Mouse (Mus musculus) granulocyte monocyte progenitor cell, adult 5-6 weeks (primary cell): Measurements from ENCODE around the gene Rufy1. TPM values are rescaled to one million over a fixed set of nuclear protein-coding genes. Genes with fewer than 3 reads are reported as not detected.
A peak's percentile ranks its signal among the peaks of the same experiment; 100 is the strongest.
"Not testable (repeated sequence)": the region's sequence is repeated elsewhere in the genome, so short reads cannot be mapped to it uniquely, and the experiment has no call there.

Experiments used
- ATAC-seq: replicated peaks from 2 replicates; pipeline ENCODE4 v1.8.0; 2016; ENCODE audit warnings: mild to moderate bottlenecking, moderate TSS enrichment, inconsistent platforms; ENCODE audit not compliant: poor library complexity, severe bottlenecking
- total RNA-seq, 2 experiments: library from RNA; stranded (forward) in 1 of 2; stranded (reverse) in 1 of 2; fragments of 200-712, 200-1000 nt in 1 of 2; fragments of >200 nt in 1 of 2; fragmentation: Nextera tagmentation in 1 of 2; gene quantifications; 2 replicates each; pipeline ENCODE4 v1.2.3; 2014 to 2017

The Rufy1 gene
- total RNA-seq, 2 experiments from 2014 or later: 34.6 to 42.1 TPM

GRCm38 (mm10) chr11:50387697-50388096, 43.2 kb downstream of the Rufy1 start:
- 0 out of 2 replicates have a peak, but pooled peaks have one; percentile 7 for ATAC-seq

DNA sequence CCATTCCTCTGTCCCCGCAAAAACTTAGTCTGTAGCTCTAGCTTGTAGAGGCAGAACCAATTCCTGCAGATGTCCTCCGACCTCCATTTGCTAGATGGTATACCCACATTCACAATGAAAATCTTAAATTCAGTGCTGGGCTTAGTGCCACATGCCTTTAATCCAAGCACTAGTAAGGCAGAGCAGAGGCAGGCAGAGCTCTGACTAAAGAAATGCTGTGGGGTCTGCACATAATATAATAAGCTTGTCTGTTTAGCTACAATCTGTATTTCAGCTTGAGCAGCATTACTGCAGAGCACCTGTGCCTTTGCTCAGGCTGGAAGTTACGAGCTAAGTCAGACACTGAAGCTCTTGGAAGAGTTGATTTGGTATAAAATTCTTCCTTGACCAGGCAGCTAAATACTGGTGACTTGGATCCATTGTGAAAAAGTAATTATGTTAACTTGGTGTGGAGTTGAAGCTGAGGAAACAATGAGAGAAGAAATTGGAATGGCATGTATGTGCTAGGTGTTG, 43.7 kb downstream of the Rufy1 start:
- ATAC-seq: no peak

GRCm38 (mm10) chr11:50381311-50381710, 49.6 kb downstream of the Rufy1 start:
- ATAC-seq: no peak

- no peak for ATAC-seq
Observed at GRCm38 (mm10) chr11:50379023-50379752, 51.7 kb downstream of the Rufy1 start.

DNA sequence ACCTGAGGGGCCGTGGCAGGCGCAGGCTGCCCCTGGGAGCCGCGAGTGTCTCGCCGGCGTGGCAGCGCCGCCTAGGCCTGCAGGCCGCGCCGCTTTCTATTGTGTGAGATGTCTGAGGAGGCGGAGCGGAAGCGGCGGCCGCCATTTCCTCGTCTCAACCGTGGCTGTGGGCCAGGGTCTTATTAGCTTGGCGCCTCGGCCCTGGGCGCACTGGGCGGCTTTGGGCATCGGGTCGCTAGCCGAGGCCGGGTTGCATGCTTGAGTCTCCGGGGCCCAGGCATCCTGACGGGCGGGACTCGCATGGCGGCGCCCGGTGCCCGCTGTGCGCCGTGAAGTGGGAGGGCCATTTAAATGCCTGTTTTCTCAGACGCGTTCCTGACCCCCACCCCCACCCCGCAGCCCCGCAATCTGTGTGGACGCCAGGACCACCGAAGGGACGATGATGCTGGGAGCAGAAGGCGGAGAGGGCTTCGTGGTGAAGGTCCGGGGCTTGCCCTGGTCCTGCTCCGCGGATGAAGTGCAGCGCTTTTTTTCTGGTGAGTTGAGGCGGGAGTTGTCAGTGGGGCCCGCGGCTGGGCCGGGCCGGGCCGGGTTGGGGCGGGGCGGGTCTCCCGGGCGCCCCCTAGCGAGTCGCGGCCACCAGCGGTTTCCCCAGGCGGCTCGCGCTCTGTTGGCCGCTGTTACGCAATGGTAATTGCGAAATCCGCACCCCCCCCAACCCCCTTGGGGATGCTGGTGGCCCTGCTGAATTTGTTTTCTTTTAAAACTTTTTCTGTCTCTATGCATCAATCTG, 52.8 kb downstream of the Rufy1 start:
- peak; percentile 41 for ATAC-seq

- ATAC-seq: peak; percentile 70
Observed at GRCm38 (mm10) chr11:50376911-50377891, 53.7 kb downstream of the Rufy1 start, which contains the start of gene Hnrnph1. Hnrnph1 (plus strand) TSS chr11:50376990.

DNA sequence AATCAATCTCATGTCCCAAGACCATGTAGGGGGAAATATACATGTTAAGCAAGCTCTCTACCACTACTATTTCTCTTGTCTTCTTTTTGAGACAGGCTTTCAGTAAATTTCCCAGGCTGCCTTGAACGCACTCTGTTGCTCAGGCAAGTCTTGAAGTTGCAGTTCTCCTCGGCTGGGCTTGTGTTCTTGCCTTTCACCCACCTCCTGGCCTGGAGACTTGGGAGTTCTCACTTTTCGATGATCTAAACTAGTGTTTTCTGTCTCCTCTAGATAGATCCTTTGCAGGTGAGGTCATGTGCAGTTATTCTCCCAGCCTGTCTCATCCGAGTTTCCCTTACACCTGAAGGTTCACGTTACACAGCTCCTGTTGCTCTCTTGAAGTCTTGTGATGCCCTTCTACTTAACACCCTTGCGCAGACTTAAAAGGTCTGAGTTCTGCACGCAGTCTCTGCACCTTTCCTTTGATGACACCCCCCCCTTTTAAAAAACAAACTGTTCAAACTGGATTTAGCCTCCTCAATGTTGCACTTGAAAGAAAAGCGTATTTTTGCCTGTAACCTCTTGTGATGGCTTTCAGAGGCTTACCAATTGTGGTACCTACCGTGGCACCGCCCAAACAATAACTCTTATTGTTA, 54.7 kb downstream of the Rufy1 start:
- ATAC-seq: no peak

- ATAC-seq: no peak
Observed at GRCm38 (mm10) chr11:50375421-50375820, 55.5 kb downstream of the Rufy1 start.

GRCm38 (mm10) chr11:50374286-50375015, 56.5 kb downstream of the Rufy1 start:
- no peak for ATAC-seq

DNA sequence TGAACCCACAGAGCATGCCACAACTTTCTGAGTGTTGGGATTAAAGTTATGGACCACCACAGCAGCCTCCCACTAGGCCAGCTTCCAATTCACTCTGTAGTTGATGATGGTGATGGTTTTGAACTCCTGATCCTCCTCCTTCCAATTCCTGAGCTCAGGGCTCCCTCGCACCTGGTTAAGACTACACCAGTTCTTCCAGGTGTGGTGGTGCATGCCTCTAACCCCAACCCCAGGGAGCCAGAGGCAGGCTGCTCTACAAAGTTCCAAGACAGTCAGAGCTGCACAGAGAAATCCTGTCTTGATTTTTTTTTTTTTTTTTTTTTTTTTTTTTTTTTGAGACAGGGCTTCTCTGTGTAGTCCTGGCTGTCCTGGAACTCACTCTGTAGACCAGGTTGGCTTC, 57.3 kb downstream of the Rufy1 start:
- no peak for ATAC-seq

DNA sequence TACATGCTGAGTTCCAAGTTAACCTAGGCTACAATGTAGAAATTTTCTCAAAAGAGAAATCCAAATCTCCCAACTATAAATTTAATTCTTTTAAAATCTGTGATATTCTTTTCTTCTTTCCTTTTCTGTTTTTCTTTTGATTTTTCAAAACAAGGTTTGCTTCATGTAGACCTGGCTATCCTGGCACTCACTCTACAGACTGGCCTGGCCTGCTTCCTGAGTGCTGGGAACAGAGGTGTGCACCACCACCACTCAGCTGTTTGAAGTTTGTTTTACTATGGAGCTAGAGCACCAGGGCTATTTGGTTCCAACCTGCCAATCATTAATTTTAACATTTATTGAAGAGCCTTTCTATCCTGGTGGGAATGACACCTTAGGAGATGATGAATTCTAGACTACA, 57.8 kb downstream of the Rufy1 start:
- no peak for ATAC-seq

DNA sequence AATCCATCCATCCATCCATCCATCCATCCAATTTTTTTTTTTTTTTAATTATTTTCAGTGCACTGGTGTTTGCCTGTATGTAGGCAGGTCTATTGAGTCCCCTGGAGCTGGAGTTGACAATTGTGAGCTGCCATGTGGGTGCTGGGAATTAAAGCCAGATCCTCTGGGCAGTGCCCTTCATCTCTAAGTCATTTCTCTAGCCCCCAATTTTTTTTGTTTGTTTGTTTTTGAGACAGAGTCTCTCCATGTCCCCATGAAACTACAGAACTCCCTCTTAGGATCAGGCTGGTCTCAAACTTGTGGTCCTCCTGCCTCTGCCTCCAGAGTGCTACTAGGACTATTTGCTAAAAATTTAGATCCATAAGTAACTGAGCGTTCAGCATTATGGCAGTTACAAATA, 59.0 kb downstream of the Rufy1 start:
- ATAC-seq: no peak

DNA sequence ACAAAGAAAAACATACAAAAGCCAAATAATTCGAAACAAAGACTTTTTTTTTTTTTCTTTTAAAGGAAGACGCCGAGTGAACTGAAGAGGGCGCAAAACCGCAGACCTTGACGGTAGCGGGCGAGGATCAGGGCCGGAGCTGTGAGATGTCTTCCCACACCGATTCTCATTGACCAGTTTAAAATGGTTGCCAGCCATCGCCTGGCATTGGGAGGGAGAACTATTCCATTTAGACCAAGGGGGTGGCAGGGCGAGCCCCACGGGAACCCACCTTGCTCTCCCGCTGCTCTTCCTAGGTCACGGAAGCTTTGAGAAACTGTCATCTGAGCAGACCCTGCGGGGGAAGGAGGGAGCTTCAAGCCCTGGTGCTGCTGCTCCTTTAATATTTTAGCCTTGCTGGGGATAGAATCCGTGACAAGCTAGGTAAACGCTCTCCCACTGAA, 59.5 kb downstream of the Rufy1 start:
- peak; percentile 55 for ATAC-seq

DNA sequence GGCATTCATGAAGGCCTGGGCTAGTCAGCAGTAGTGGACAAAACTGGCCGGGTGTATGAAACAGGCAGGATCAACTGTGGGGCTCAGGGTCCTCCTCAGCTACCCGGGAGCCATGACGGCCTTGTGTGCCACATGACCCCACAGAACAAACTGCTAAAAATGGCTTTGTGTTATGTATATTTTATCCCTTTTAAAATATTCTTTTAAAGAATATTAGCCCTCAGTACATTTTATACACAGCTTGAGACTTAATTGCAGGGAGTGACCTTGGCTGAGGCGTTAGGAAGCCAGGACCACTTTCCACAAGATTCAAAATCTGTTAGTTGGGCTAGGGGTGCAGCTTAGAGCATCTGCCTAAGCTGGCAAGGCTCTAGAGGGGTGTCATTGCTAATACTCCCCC, 60.0 kb downstream of the Rufy1 start:
- no peak for ATAC-seq

DNA sequence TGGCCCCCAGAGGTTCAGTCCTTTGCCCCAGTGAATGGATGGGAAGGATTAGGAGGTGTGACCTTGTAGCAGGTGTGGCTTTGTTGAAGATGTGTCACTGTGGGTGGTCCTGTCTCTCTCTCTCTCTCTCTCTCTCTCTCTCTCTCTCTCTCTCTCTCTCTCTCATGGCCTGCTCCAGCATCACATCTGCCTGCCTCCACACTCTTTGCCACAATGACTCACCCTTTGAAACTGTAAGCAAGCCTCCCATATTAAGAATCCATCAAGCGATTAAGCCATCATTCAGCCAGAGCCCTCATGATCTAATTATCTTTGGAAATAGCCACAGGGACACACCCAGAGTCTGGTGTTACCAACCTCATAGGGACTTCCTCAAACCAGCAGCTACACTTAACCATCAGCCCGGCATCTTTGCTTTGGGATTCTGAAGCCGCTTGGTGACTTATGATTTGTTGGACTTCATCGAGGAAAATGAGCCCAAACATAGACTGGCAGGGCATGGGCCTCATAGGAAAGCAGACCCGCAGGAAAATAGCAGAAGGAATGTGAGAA, 61.5 kb downstream of the Rufy1 start:
- peak; percentile 88 for ATAC-seq

GRCm38 (mm10) chr11:50367531-50367930, 63.4 kb downstream of the Rufy1 start:
- no peak for ATAC-seq

GRCm38 (mm10) chr11:50365322-50365721, 65.6 kb downstream of the Rufy1 start:
- ATAC-seq: no peak

DNA sequence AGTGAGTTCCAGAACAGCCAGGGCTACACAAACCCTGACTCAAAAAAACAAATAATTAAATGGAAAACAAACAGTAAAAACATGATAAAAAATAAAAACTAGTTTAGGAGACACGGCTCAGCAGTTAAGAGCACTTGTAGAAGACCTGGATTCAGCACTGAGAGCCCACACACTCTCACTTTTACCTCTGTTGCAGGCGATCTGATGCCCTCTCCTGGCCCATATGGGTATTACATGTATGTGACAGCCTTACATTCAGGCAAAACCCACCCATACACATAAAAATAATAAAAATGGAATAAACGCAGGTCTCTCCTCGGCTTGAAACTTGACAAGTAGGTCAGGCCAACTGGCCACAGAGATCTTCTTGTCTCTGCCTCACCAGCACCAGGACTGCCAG, 66.4 kb downstream of the Rufy1 start:
- peak; percentile 63 for ATAC-seq

- not testable (repeated sequence) for ATAC-seq
Observed at GRCm38 (mm10) chr11:50361282-50361681, 69.6 kb downstream of the Rufy1 start.
